Mouse (Mus musculus): ENCODE results near the gene Pwwp2b. TPM values are rescaled to one million over a fixed set of nuclear protein-coding genes. Genes with fewer than 3 reads are reported as not detected.

The Pwwp2b gene
- polyA plus RNA-seq, 1 experiment: 7.9 TPM

DNA sequence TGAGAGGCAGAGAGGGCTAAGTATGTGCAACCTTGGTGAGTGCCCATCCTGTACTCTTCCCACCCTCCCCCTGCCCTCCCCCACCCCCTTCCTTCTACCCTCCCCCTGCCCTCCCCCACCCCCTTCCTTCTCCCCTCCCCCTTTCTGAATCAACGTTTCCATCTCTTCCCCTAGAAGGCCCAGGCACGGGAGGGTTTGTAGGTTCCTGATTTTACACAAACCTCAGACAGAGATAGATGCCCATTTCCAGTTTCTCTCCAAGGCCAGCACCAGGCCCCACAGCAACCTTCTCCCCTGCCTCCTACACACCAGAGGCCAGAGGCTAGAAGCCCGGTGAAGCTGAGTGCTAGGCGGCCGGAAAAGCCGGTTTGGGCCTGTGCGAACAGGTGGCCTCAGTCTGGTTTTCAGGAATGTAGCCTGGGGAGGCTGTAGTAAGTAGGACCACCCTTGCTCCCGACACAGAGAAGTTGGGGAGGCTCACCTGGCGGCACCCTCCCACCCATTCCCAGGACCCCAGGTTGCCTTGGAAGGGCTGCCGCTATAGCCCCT is 48.3 kb downstream of the Pwwp2b start:
- DNase-seq: peak; percentile 54
- no peak for TF ChIP-seq CTCF (conservative IDR thresholded peaks at IDR 0.05; ENCODE audit: insufficient read depth, insufficient read length, low read depth, low read length)
- TF ChIP-seq POLR2A (IDR thresholded peaks at IDR 0.05; ENCODE audit: low read depth, low read length): no peak
- no peaks in the 10 kb centered on the region for H3K27me3 ChIP-seq (replicated peaks; ENCODE audit: control insufficient read depth, insufficient read depth, low read length)
- H3K27ac ChIP-seq (ENCODE audit: insufficient read depth, low read depth, low read length): 0 out of 2 replicates have a peak overlapping the region, but pooled peaks have one; percentile 26
- 56% methylated on average over 9 of the region's 10 CpGs for WGBS
- no peaks in the 10 kb centered on the region for H3K4me1 ChIP-seq (ENCODE audit: control insufficient read depth, insufficient read depth, low read length)
- H3K36me3 ChIP-seq (ENCODE audit: control insufficient read depth, insufficient read depth, low read length): no peaks in the 10 kb centered on the region
- no peak overlapping the region for H3K4me3 ChIP-seq (ENCODE audit: insufficient read depth, low read depth, low read length)

DNA sequence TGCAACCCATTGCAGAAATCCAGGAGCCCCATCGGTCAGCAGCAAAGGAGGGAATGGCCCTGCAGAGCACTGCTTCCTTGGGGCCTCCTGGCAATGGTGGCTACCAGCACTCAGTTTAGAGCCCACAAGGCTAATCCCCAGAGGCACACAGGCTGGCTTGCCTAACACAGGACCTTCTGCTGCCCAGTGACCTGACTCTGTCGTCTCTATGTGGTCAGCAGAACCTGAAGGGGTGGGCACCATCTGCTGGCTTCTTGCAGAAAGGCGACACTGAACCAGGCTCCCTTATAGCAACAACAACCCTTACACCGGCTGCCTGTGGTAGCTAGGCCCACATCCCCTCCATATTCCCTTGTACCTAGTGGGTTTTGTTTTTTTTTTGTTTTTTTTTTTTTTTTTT is 50.2 kb downstream of the Pwwp2b start:
- Histone ChIP-seq H3K36me3 (ENCODE audit: control insufficient read depth, insufficient read depth, low read length) (no peaks in the 10 kb centered on the region), H3K4me1 (ENCODE audit: control insufficient read depth, insufficient read depth, low read length) (no peaks in the 10 kb centered on the region), H3K27ac (ENCODE audit: insufficient read depth, low read depth, low read length) (no peak overlapping the region), H3K27me3 (replicated peaks; ENCODE audit: control insufficient read depth, insufficient read depth, low read length) (no peaks in the 10 kb centered on the region), H3K4me3 (ENCODE audit: insufficient read depth, low read depth, low read length) (no peak overlapping the region)
- 65% methylated on average over 4 of the region's 4 CpGs for WGBS
- TF ChIP-seq CTCF (conservative IDR thresholded peaks at IDR 0.05; ENCODE audit: insufficient read depth, insufficient read length, low read depth, low read length): peak; percentile 53
- TF ChIP-seq POLR2A (IDR thresholded peaks at IDR 0.05; ENCODE audit: low read depth, low read length): no peak
- peak; percentile 35 for DNase-seq

GRCm38 (mm10) chr7:139299424-139299823 is 51.1 kb downstream of the Pwwp2b start:
- DNase-seq: peak; percentile 76
- no peaks in the 10 kb centered on the region for H3K27me3 ChIP-seq (replicated peaks; ENCODE audit: control insufficient read depth, insufficient read depth, low read length)
- TF ChIP-seq POLR2A (IDR thresholded peaks at IDR 0.05; ENCODE audit: low read depth, low read length): no peak
- TF ChIP-seq CTCF (conservative IDR thresholded peaks at IDR 0.05; ENCODE audit: insufficient read depth, insufficient read length, low read depth, low read length): peak; percentile 97
- no peak overlapping the region for H3K4me3 ChIP-seq (ENCODE audit: insufficient read depth, low read depth, low read length)
- no peaks in the 10 kb centered on the region for H3K4me1 ChIP-seq (ENCODE audit: control insufficient read depth, insufficient read depth, low read length)
- H3K36me3 ChIP-seq (ENCODE audit: control insufficient read depth, insufficient read depth, low read length): no peaks in the 10 kb centered on the region
- H3K27ac ChIP-seq (ENCODE audit: insufficient read depth, low read depth, low read length): no peak overlapping the region
- WGBS: 24% methylated on average over 8 of the region's 8 CpGs

GRCm38 (mm10) chr7:139300423-139300822 is 52.1 kb downstream of the Pwwp2b start:
- 48% methylated on average over 7 of the region's 7 CpGs for WGBS
- peak; percentile 54 for DNase-seq

GRCm38 (mm10) chr7:139301505-139301904 is 53.2 kb downstream of the Pwwp2b start:
- WGBS: 71% methylated on average over 8 of the region's 8 CpGs
- no peaks in the 10 kb centered on the region for H3K4me1 ChIP-seq (ENCODE audit: control insufficient read depth, insufficient read depth, low read length)
- no peaks in the 10 kb centered on the region for H3K27me3 ChIP-seq (replicated peaks; ENCODE audit: control insufficient read depth, insufficient read depth, low read length)
- no peak for DNase-seq
- H3K27ac ChIP-seq (ENCODE audit: insufficient read depth, low read depth, low read length): no peak overlapping the region
- H3K4me3 ChIP-seq (ENCODE audit: insufficient read depth, low read depth, low read length): no peak overlapping the region
- H3K36me3 ChIP-seq (ENCODE audit: control insufficient read depth, insufficient read depth, low read length): no peaks in the 10 kb centered on the region
- TF ChIP-seq CTCF (conservative IDR thresholded peaks at IDR 0.05; ENCODE audit: insufficient read depth, insufficient read length, low read depth, low read length) (no peak), POLR2A (IDR thresholded peaks at IDR 0.05; ENCODE audit: low read depth, low read length) (no peak)

More at GRCm38 (mm10) chr7:139300423-139300822, 52.1 kb downstream of the Pwwp2b start:
- H3K4me3 ChIP-seq (ENCODE audit: insufficient read depth, low read depth, low read length): no peak overlapping the region
- no peaks in the 10 kb centered on the region for H3K36me3 ChIP-seq (ENCODE audit: control insufficient read depth, insufficient read depth, low read length)
- H3K27ac ChIP-seq (ENCODE audit: insufficient read depth, low read depth, low read length): no peak overlapping the region
- no peak for TF ChIP-seq POLR2A (IDR thresholded peaks at IDR 0.05; ENCODE audit: low read depth, low read length)
- no peak for TF ChIP-seq CTCF (conservative IDR thresholded peaks at IDR 0.05; ENCODE audit: insufficient read depth, insufficient read length, low read depth, low read length)
- H3K4me1 ChIP-seq (ENCODE audit: control insufficient read depth, insufficient read depth, low read length): no peaks in the 10 kb centered on the region
- H3K27me3 ChIP-seq (replicated peaks; ENCODE audit: control insufficient read depth, insufficient read depth, low read length): no peaks in the 10 kb centered on the region

DNA sequence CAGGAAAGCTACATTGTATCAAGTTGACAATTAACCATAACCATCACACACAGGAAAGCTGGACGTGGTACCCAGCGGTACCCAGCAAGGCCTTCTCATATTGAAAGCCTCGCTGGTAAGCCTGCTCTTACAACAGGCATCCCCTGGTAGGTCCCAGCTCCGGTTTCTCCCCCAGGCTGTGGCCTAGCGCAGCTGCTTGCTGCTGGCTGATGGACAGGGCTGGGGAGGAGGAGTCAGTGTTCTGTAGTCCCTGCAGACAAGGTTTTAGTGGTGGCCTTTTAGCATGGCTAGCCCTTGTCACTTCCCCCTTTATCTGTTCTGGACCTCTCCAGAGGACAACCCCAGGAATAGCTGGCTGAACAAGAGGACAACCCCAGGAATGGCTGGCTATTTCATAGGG is 54.0 kb downstream of the Pwwp2b start:
- Histone ChIP-seq H3K4me1 (ENCODE audit: control insufficient read depth, insufficient read depth, low read length) (no peaks in the 10 kb centered on the region), H3K4me3 (ENCODE audit: insufficient read depth, low read depth, low read length) (no peak overlapping the region), H3K27me3 (replicated peaks; ENCODE audit: control insufficient read depth, insufficient read depth, low read length) (no peaks in the 10 kb centered on the region), H3K27ac (ENCODE audit: insufficient read depth, low read depth, low read length) (no peak overlapping the region), H3K36me3 (ENCODE audit: control insufficient read depth, insufficient read depth, low read length) (no peaks in the 10 kb centered on the region)
- WGBS: 73% methylated on average over 5 of the region's 5 CpGs
- TF ChIP-seq POLR2A (IDR thresholded peaks at IDR 0.05; ENCODE audit: low read depth, low read length) (no peak), CTCF (conservative IDR thresholded peaks at IDR 0.05; ENCODE audit: insufficient read depth, insufficient read length, low read depth, low read length) (no peak)
- DNase-seq: no peak

DNA sequence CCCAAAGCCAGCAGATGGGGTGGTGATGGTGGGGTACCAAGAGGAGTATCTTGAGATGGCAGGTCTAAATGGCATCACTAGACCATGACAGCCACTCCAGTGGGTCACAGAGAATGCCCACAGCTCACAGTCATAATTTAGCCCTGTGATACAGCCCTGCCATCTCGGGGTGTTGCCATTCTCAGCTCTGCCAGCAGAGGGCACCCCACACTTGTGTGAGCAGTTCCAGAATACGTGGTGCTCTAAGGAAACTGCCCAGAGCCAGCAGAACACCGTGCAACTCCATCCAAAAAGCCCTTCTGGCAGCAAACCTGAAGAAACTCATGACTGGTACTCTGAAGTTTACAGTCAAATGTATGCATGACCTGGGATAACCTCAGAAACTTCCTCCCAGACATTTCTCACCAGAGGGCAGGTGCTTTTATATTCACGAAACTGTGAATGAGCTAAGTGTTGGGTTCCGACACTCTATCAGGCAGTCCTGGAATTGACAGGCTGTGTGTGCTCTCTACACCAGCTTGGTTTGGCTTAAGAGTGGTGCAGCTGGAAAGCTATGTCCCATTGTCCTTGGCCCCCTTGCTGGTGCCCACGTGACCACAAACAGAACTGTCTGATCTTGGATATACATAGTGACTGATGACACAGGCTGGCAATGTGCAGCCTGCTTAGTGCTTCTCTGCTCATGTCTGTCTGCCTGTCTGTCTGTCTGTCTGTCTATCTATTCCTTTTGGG is 55.2 kb downstream of the Pwwp2b start:
- WGBS: 46% methylated on average over 6 of the region's 6 CpGs
- TF ChIP-seq POLR2A (IDR thresholded peaks at IDR 0.05; ENCODE audit: low read depth, low read length) (no peak), CTCF (conservative IDR thresholded peaks at IDR 0.05; ENCODE audit: insufficient read depth, insufficient read length, low read depth, low read length) (peak; percentile 99)
- no peaks in the 10 kb centered on the region for H3K36me3 ChIP-seq (ENCODE audit: control insufficient read depth, insufficient read depth, low read length)
- H3K4me1 ChIP-seq (ENCODE audit: control insufficient read depth, insufficient read depth, low read length): no peaks in the 10 kb centered on the region
- H3K4me3 ChIP-seq (ENCODE audit: insufficient read depth, low read depth, low read length): no peak overlapping the region
- no peaks in the 10 kb centered on the region for H3K27me3 ChIP-seq (replicated peaks; ENCODE audit: control insufficient read depth, insufficient read depth, low read length)
- DNase-seq: peak; percentile 91
- H3K27ac ChIP-seq (ENCODE audit: insufficient read depth, low read depth, low read length): no peak overlapping the region

All from kidney, adult 2 months (tissue).